Mouse (Mus musculus): Measurements from ENCODE around the gene Slc35b4.

The Slc35b4 gene

GRCm38 (mm10) chr6:34124401-34124800, 52.5 kb downstream of the Slc35b4 start:
- DNase-seq, result no peak

- DNase-seq, result no peak
Measured at GRCm38 (mm10) chr6:34116838-34117478, 60.0 kb downstream of the Slc35b4 start.

GRCm38 (mm10) chr6:34111406-34111805, 65.5 kb downstream of the Slc35b4 start:
- DNase-seq, result no peak

GRCm38 (mm10) chr6:34110571-34110970, 66.3 kb downstream of the Slc35b4 start:
- DNase-seq, result no peak
